Mouse (Mus musculus): ENCODE measurements around the gene Pigo.

The Pigo gene

GRCm38 (mm10) chr4:43037860-43038566 lies 12.4 kb upstream of the Pigo start:
- ATAC-seq (ENCODE audit: low TSS enrichment), result no peak

GRCm38 (mm10) chr4:43036356-43036755 lies 10.7 kb upstream of the Pigo start:
- ATAC-seq (ENCODE audit: low TSS enrichment), result no peak

GRCm38 (mm10) chr4:43035851-43036250 lies 10.2 kb upstream of the Pigo start:
- no peak for ATAC-seq (ENCODE audit: low TSS enrichment)

- no peak for ATAC-seq (ENCODE audit: low TSS enrichment)
These were observed 7.9 kb upstream of the Pigo start for GRCm38 (mm10) chr4:43033481-43033880.

- no peak for ATAC-seq (ENCODE audit: low TSS enrichment)
These were observed 6.9 kb upstream of the Pigo start for GRCm38 (mm10) chr4:43032501-43032900.

GRCm38 (mm10) chr4:43031237-43031995 lies 5.8 kb upstream of the Pigo start, which contains the start of gene Stoml2:
Gene Stoml2 (minus strand): TSS chr4:43031710.
- peak; percentile 93 for ATAC-seq (ENCODE audit: low TSS enrichment)

- ATAC-seq (ENCODE audit: low TSS enrichment), result peak; percentile 10
These were observed 5.2 kb upstream of the Pigo start for GRCm38 (mm10) chr4:43030780-43031230.

- no peak for ATAC-seq (ENCODE audit: low TSS enrichment)
These were observed 4.7 kb upstream of the Pigo start for GRCm38 (mm10) chr4:43030352-43030751.

- no peak for ATAC-seq (ENCODE audit: low TSS enrichment)
These were observed 4.1 kb upstream of the Pigo start for GRCm38 (mm10) chr4:43029749-43030148.

- no peak for ATAC-seq (ENCODE audit: low TSS enrichment)
These were observed 3.5 kb upstream of the Pigo start for GRCm38 (mm10) chr4:43029121-43029520.

- ATAC-seq (ENCODE audit: low TSS enrichment), result no peak
These were observed 946 bp downstream of the Pigo start for GRCm38 (mm10) chr4:43024673-43025072.

- no peak for ATAC-seq (ENCODE audit: low TSS enrichment)
These were observed 4.3 kb downstream of the Pigo start for GRCm38 (mm10) chr4:43021341-43021740.

- ATAC-seq (ENCODE audit: low TSS enrichment), result no peak
These were observed 4.7 kb downstream of the Pigo start for GRCm38 (mm10) chr4:43020876-43021275.

- no peak for ATAC-seq (ENCODE audit: low TSS enrichment)
These were observed 5.8 kb downstream of the Pigo start for GRCm38 (mm10) chr4:43019641-43020465.

GRCm38 (mm10) chr4:43019176-43019575 lies 6.4 kb downstream of the Pigo start:
- no peak for ATAC-seq (ENCODE audit: low TSS enrichment)

GRCm38 (mm10) chr4:43018156-43018555 lies 7.5 kb downstream of the Pigo start:
- no peak for ATAC-seq (ENCODE audit: low TSS enrichment)

- no peak for ATAC-seq (ENCODE audit: low TSS enrichment)
These were observed 13.5 kb downstream of the Pigo start for GRCm38 (mm10) chr4:43012091-43012490.

- ATAC-seq (ENCODE audit: low TSS enrichment), result peak; percentile 93
These were observed 15.2 kb downstream of the Pigo start, which contains the start of gene Fancg for GRCm38 (mm10) chr4:43010161-43011038. Gene Fancg (minus strand): TSS chr4:43010506.

GRCm38 (mm10) chr4:43005765-43006164 lies 19.9 kb downstream of the Pigo start:
- no peak for ATAC-seq (ENCODE audit: low TSS enrichment)

GRCm38 (mm10) chr4:43004951-43005350 lies 20.7 kb downstream of the Pigo start:
- ATAC-seq (ENCODE audit: low TSS enrichment), result no peak

All from frontal cortex, adult (tissue).